Mouse (Mus musculus) spleen, postnatal 14 days (tissue): ENCODE measurements around the gene Fbf1.
"Not testable (repeated sequence)": the region's sequence is repeated elsewhere in the genome, so short reads cannot be mapped to it uniquely, and the experiment has no call there.

Experiments
- DNase-seq, 2 experiments: peaks; one replicate each; pipeline ENCODE4 v3.0.0; 2021 to 2022; ENCODE audit warnings: low spot score in 2 of 2

Fbf1 gene

GRCm38 (mm10) chr11:116134171-116134570 lies 33.8 kb downstream of the Fbf1 start:
- DNase-seq: no peak

DNA sequence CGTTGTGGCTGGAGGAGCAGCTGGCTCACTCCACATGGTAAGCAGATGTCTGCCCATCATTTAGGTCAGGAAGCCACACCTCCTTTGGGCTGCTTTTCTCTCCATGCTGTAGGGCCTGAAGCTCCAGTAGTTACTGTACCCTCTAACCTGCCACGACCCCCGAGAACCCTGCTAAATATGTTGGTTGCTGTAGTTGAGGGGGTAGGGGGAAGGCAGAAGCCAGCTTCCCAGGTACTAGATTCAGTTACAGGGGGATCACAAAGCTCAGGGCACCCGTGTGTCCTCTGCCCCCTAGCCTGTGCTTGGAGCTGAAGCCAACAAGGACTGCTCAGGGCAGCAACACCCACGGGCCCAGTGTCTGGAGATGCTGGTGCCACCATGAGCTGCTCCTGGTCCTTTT lies 34.5 kb downstream of the Fbf1 start:
- DNase-seq: no peak

DNA sequence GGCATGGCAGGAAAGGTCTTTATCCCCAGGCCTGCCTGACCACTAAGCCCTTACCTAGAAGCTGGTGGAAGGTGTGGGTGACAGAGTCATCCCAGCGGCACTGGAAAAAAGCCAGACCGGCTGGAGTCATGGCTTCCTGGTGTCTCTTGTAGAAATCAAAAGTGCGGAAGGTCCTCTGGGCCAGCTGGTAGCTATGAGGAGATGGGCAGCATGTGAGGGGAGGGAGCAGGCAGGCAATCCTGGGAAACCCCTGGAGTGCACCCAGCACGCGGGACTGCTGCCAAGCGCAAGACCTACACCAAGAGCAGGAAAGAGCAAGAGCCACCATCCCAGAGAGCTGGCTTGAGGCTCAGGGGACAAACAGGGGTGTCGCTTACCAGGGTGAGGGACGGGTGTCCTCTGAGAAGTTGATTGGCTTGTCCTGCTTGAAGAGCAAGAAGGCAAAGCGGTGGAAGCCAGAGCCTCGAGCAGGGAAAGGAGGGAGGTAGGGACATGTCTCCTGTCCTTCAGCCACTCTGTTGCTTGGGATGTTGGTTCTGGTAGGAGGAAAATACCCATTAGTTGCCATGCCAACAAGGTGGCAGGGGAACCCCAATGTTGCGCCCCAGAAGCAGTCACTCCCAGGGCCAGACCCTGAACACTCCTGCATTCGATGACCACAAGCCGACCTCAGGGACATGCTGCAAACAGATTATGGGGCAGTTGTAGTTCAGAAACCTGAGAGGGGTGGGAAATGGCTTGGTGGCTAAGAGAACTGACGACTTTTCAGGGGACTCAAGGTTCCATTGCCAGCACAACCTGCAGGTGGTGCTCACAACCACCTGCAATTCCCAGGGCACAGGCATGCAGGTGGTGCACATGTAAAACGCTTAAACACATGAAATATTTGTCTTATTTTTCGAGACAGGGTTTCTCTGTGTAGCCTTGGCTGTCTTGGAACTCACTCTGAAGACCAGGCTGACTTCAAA lies 35.3 kb downstream of the Fbf1 start:
- DNase-seq: no peak

GRCm38 (mm10) chr11:116131349-116132170 lies 36.4 kb downstream of the Fbf1 start:
- no peak for DNase-seq

GRCm38 (mm10) chr11:116130488-116131205 lies 37.3 kb downstream of the Fbf1 start, which contains the start of gene Trim65:
Gene Trim65 (minus strand): TSS chr11:116131128.
- DNase-seq: peak; percentile 70 to 79

GRCm38 (mm10) chr11:116129993-116130487 lies 37.9 kb downstream of the Fbf1 start:
- DNase-seq: no peak

DNA sequence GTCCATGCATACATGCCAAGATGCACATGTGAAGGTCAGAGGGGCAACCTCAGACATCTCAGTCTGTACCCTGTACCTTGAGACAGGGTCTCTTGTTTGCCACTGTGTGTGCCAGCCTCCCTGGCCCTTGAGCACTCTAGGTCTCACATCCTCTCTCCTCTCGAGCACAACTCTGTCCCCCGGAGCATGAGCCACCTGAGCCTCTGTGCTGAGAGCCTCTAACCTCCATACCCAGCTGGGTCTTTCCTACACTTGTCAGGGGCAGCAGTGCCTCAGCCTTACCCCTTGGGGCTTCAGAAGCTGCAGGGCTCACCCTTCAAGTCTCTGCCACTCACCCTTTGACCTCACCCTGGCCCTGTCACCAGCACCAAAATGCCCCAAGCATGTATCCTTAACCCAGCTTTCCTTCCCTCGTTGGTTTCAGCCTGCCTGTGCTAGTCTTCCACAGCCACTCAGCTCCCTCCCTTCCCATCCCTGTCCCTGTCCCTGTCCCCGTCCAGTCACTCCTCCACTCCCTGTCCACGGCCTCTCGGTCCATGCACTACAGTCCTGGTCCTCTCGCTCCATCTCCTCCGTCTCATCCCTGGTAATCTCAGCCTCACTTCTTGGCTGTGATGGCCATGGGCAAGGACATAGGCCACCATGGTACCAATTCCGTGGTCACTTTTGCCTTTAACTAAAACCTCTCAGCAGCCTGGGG lies 38.7 kb downstream of the Fbf1 start:
- no peak for DNase-seq

GRCm38 (mm10) chr11:116127986-116128385 lies 40.0 kb downstream of the Fbf1 start:
- DNase-seq: no peak

DNA sequence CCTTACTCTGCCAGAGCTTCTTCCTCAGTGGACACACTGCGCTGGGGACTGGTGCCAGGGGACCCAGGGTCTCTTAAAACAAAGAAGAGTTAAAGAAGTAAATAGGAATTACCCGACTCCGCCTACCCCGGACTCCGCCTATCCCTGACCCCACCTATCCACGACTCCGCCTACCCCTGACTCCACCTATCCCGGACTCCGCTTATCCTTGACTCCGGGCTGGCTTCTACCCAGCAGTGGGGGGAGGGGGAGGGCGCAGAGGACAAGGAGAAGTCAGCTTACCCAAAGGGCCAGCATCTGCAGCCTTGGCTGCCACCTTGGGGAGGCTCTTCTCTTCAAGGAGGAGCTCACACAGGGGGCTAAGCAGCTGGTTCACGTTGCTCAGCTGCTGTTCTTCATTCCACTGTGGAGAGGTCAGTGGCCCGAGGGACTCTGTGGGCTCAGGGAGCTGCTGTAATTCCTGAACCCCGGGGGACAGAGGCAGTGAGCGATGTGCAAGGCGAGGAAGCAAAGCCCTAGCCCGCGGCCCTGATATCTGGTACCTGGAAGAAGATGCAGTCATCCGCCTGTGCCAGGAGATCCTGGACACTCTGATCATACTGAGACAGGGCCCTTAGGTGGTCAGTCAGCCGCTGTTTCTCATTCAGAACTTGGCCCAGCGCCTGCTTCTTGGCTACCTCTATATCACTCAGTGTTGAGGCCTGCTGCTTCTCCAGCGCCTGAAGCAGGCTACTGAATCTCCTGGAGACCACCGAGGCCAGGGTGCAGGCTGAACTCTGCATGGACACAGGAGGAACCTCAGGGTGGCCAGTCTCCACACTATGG lies 40.6 kb downstream of the Fbf1 start, which contains the start of gene Trim47:
Trim47 (minus strand) TSS at position 55 of the 825 bp plus-strand sequence.
- peak in 1 of 2 experiments; percentile 47 for DNase-seq

- no peak for DNase-seq
Observed at GRCm38 (mm10) chr11:116126261-116126660, 41.7 kb downstream of the Fbf1 start.

- not testable (repeated sequence) for DNase-seq
Observed at GRCm38 (mm10) chr11:116121731-116122245, 46.2 kb downstream of the Fbf1 start.

GRCm38 (mm10) chr11:116117819-116118218 lies 50.1 kb downstream of the Fbf1 start:
- DNase-seq: no peak

GRCm38 (mm10) chr11:116117241-116117640 lies 50.7 kb downstream of the Fbf1 start:
- DNase-seq: no peak

DNA sequence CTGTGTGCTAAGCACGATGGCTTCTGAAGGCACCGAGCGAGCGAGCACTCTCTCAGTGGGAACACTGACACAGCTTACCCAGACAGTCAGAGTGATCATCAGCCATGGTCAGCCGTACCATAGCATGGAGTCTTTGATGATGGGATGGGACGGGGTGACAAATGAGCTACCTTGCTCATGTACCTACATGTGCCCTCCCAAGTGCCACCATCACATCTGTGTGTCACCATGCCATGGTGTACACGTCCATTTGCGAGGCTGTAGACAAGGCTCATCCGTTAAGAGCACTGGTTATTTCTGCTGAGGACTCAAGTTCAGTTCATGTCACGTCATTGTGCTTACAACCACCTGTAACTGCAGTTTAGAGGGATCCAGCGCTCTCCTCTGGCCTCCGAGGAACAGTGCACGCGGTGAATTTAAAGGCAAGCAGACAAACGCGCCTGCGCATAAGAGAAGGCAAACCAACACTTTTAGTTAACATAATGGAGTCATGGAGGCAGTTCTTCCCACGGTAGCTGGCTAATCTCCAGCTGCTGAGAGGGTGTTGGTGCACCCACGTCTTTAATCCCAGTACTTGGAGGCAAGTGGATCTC lies 56.3 kb downstream of the Fbf1 start:
- DNase-seq: no peak

GRCm38 (mm10) chr11:116111067-116111466 lies 56.9 kb downstream of the Fbf1 start:
- no peak for DNase-seq

- no peak for DNase-seq
Observed at GRCm38 (mm10) chr11:116110540-116110939, 57.4 kb downstream of the Fbf1 start.

DNA sequence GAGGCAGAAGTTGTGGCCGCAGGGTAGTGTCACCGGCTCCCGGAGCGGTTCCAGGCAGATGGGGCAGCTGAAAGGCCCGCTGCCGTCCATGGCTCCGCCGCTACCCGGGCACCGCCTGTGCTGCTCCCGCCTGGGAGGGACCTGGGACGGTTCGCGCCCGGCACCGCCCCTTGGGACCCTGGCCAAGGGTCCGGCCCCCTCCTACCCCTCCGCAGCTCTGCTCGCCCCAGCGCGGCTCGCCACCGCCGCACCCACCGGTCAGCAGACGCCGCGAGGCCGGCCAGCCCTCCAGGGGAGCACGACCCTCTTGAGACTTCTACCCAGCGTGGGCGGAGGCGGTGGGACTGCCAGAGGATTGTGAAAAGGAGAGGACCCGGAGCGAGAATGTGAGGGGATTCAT lies 57.8 kb downstream of the Fbf1 start:
- DNase-seq: no peak

- DNase-seq: no peak
Observed at GRCm38 (mm10) chr11:116109441-116110081, 58.4 kb downstream of the Fbf1 start.
